Mouse (Mus musculus) c-Kit-positive CD71-positive TER-119-positive erythroid progenitor cells, embryonic 14.5 days (primary cell): ENCODE measurements around the gene Xylt1.

Experiments
- DNase-seq: peaks from one replicate; pipeline ENCODE4 v3.0.0-alpha.2; 2013; ENCODE audit warnings: low spot score

The Xylt1 gene

GRCm38 (mm10) chr7:117700066-117700465 lies 319.3 kb downstream of the Xylt1 start:
- no peak for DNase-seq

DNA sequence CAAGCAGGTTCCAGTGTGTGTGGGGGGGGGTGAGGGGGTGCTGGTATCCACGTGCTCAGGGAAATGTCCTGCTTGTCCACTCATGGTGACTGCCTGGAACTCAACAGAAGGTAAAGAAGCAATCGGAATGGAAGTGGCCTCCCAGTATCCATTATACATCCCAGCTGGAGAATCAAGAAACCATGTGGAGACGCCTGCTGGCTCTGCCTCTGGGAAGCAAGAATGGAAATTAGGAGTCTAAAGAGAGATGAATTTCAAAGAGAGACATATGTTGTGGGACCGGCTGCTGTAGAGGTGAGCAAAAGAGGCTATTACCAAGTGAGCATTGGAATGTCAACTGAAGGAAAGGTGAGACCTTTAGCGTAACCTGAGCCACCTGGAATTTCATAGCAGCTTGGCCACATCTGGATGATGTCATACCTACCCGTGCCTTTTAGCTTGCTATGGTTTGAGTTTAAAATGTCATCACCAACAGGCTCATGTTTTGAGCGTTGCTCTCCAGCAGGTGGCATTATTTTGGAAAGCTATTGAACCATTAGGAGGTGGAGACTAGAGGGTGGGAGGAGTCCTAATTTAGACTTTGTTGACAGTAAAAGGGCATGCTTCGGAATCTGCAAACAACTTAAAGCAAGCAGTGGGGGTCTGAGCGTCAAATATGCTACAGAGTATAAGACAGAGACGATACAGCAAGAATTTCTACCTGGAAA lies 329.3 kb downstream of the Xylt1 start:
- no peak for DNase-seq

DNA sequence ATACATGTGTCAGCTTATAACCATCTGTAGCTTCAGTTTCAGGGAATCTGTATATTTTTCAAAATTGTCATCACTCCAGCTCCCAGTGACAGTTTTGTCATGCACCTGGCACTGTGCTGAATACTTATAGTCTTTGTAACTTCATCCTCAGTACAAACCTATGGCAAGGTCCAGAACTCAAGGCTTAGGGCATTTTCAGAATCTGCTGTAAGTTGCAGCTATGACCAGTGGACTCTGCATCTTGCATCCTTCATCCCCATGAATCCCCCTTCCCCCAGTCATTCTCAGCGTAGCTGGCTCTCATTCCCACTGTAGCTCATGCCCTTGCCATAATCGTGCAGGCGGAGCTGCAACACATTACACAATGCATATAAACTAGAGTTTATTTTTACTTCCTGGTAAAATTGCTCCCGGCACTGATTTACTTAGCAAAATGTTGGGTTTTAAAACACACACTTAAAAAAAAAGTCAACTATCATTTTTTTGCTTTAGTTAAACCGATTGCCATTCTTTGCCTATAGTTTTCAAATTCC lies 336.2 kb downstream of the Xylt1 start:
- DNase-seq, result no peak

DNA sequence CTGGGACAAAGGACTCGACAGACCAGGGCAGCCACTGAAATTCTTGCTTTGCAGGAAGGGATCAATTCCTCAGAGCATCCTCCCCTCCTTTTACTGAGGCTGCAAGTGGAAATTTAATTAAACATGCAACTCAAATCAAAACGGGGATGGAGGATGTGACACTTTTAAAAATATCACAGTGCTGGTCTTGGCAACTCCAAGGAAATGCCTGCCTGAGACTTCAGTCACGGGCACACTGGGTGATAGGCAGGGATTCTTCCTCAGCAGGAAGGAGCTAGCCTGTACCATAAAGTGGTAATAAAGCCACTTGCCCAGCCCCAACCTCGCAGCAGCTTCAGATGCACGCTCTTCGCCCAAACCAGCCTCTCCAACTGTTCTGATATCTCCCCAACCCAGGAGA lies 339.6 kb downstream of the Xylt1 start:
- DNase-seq, result no peak
